In the genomic region with DNA sequence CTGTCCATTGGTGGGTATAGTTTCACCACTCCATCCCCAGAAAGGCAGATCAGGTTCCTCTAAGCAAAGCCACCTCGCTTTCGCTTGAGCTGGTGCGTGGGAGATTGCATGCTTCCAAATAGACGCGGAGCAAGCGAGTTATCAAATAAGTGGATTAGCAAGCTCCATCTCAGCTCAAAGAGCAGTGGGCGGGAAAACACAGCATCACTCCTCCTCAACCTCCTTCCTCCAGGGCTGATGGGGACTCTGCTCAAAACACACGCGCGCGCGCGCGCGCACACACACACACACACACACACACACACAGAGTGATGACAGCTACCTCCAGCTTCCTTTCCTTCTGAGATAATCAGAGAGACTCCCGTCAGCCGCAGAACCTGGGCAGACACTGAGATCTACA, we compare ENCODE assay signal across 16 mouse cellular contexts. TPM values are rescaled to one million over a fixed set of nuclear protein-coding genes. Genes with fewer than 3 reads are reported as not detected.
DNase-seq lines count a peak whose midpoint lies in the region.
"Had no signal": no experiment of that assay in that cellular context is flagged by ENCODE, and none has a peak within 500 bp of the region (broad histone marks: within the 10 kb centered on the region; RNA-seq: fewer than 3 reads in every experiment).

No protein-coding gene starts in this region.

- DNase-seq in layer of hippocampus, adult 18-20 months (ENCODE audit: low spot score in 2 of 2) = peak; percentile 51 to 81
- no peak for DNase-seq in layer of hippocampus, postnatal 14 days (ENCODE audit: low spot score in 2 of 2)
- peak; percentile 28 for DNase-seq in thymus, postnatal 4 days
- no peak for DNase-seq in thymus, adult 18-20 months
- DNase-seq in left cerebral cortex, postnatal 14 days (ENCODE audit: low spot score in 2 of 2) = peak; percentile 73 to 84
- DNase-seq in telencephalon, adult 2 months (ENCODE audit: low read depth, low spot score) = peak; percentile 87
- no peak for DNase-seq in lung, postnatal 10 days
- no peak for DNase-seq in cerebellum, adult 11 months
- DNase-seq: adrenal gland, postnatal 36 days; B cell, adult 2 months; cerebellum, postnatal 10 days; embryo, embryonic 11 days; heart, adult 2 months; kidney, adult 18-20 months; kidney, postnatal 25 days; lung, postnatal 14 days had no signal

- intact Hi-C loops in left cerebral cortex, postnatal 14 days (cut with DNase I) = loop anchor here (2.0 kb wide), 1 partner anchor 39 kb away; no protein-coding TSS in a partner anchor

RNA-seq across cellular contexts. Expression of a gene that starts 13.5 kb away (rescaled TPM):
- 100 to 1,000 TPM in 1 of 2 experiments, 10 to 100 TPM in 1; 94.3 to 102 TPM for total RNA-seq in layer of hippocampus, adult 18-20 months (2021)
- 100 to 1,000 TPM; 106 to 115 TPM for total RNA-seq in layer of hippocampus, postnatal 14 days (2021)
- 100 to 1,000 TPM; 107 TPM for total RNA-seq in left cerebral cortex, postnatal 14 days (2021)

Comparison
In these comparisons a context has a peak if more than half of its experiments do, and no peak if none do; other contexts are left out.
1. DNase-seq: peak in layer of hippocampus, adult 18-20 months (2 of 2), thymus, postnatal 4 days (single experiment), left cerebral cortex, postnatal 14 days (2 of 2) and telencephalon, adult 2 months (single experiment); none in layer of hippocampus, postnatal 14 days (0 of 2), thymus, adult 18-20 months (0 of 2), lung, postnatal 10 days (single experiment) and cerebellum, adult 11 months (single experiment).